ENCODE assay signal across 8 mouse cellular contexts in the genomic region with DNA sequence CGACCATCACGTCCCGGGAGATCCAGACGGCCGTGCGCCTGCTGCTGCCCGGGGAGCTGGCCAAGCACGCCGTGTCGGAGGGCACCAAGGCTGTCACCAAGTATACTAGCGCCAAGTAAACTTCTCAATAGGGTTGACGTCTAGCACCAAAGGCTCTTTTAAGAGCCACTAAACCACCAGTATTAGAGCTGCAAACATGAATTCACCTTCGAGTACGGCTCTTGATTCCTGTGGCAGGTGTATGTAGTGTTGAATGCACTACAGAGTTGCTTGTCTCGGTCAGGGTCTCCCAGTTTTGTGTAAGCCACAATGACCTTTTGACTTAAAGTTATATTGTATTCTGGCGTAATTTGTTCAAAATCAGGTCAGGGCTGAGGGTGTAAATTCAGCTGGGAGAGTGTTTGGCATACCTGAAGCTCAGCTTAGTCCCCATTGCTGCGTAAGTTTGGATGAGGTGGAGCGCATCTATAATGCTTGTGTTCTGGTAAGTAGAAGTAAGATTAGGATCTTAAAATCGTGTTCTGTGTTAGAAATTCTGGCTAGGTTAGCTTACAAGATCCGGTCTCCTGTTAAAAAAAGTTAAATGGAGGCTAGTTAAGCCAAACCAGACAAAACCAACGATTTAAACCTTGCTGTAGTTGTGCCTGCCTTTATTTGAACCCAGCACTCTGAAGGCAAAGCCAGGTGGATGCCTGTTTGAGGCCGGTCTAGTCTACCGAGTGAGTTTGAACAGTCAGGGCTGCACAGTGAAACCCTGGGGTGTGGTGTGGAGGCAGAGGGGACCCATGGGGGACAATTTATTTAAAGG. TPM values are rescaled to one million over a fixed set of nuclear protein-coding genes. Genes with fewer than 3 reads are reported as not detected.
DNase-seq lines count a peak whose midpoint lies in the region; ATAC-seq lines count a peak whose summit lies in the region.

No protein-coding gene starts in this region.

- H3K4me2 ChIP-seq in hindbrain, embryonic 16.5 days (ENCODE audit: low read length) = peak overlapping the region; percentile 77
- peak overlapping the region; percentile 74 for H3K4me2 ChIP-seq in midbrain, embryonic 16.5 days (ENCODE audit: low read length)

- peak overlapping the region; percentile 45 for H3K4me3 ChIP-seq in hindbrain, embryonic 16.5 days (ENCODE audit: low read length)
- peak overlapping the region; percentile 40 for H3K4me3 ChIP-seq in midbrain, embryonic 16.5 days (ENCODE audit: low read depth, low read length)

- no peaks in the 10 kb centered on the region for H3K27me3 ChIP-seq in hindbrain, embryonic 16.5 days (replicated peaks; ENCODE audit: control insufficient read depth, insufficient read depth, low read length)
- H3K27me3 ChIP-seq in midbrain, embryonic 16.5 days (ENCODE audit: control insufficient read depth, insufficient read depth, low read depth, low read length) = no peaks in the 10 kb centered on the region

- H3K4me1 ChIP-seq in hindbrain, embryonic 16.5 days (ENCODE audit: control insufficient read depth, insufficient read depth, low read depth, low read length) = peaks cover 19% of the 10 kb centered on the region
- peaks cover 25% of the 10 kb centered on the region for H3K4me1 ChIP-seq in midbrain, embryonic 16.5 days (ENCODE audit: control insufficient read depth, insufficient read depth, low read length)

- peak; percentile 10; the same call in 1 of the 2 replicates for ATAC-seq in common myeloid progenitor, adult 5-6 weeks (replicated peaks; ENCODE audit: low read depth, poor library complexity, severe bottlenecking)
- ATAC-seq in hindbrain, embryonic 16.5 days = no peak
- ATAC-seq in midbrain, embryonic 16.5 days = peak; percentile 22; the same call in 1 of the 2 replicates

- peak; percentile 60 for DNase-seq in spleen, adult 12 weeks (ENCODE audit: low spot score)
- DNase-seq in spleen, adult 18-20 months = no peak
- DNase-seq in gastrocnemius, postnatal 10 days = no peak
- DNase-seq in gastrocnemius, postnatal 4 days (ENCODE audit: low spot score in 2 of 2) = no peak
- no peak for DNase-seq in gastrocnemius, adult 18-20 months (ENCODE audit: low spot score)

- H3K9me3 ChIP-seq in hindbrain, embryonic 16.5 days (ENCODE audit: control insufficient read depth, low read length) = no peaks in the 10 kb centered on the region
- H3K9me3 ChIP-seq in midbrain, embryonic 16.5 days (replicated peaks; ENCODE audit: control insufficient read depth, low read length, poor library complexity, severe bottlenecking) = no peaks in the 10 kb centered on the region

- 2% methylated on average over 17 of the region's 23 CpGs for WGBS in hindbrain, embryonic 16.5 days
- 2% methylated on average over 17 of the region's 23 CpGs for WGBS in midbrain, embryonic 16.5 days

- peak overlapping the region; percentile 51; the same call in 1 of the 2 replicates for H3K27ac ChIP-seq in hindbrain, embryonic 16.5 days (ENCODE audit: low read depth, low read length)
- peak overlapping the region; percentile 59; the same call in 1 of the 2 replicates for H3K27ac ChIP-seq in midbrain, embryonic 16.5 days (ENCODE audit: low read length)

- no peaks in the 10 kb centered on the region for H3K36me3 ChIP-seq in hindbrain, embryonic 16.5 days (ENCODE audit: control insufficient read depth, insufficient read depth, low read length)
- no peaks in the 10 kb centered on the region for H3K36me3 ChIP-seq in midbrain, embryonic 16.5 days (ENCODE audit: control insufficient read depth, insufficient read depth, low read length)

- H3K9ac ChIP-seq in hindbrain, embryonic 16.5 days (ENCODE audit: low read depth, low read length) = peak overlapping the region; percentile 54
- H3K9ac ChIP-seq in midbrain, embryonic 16.5 days (ENCODE audit: low read depth, low read length) = 0 out of 2 replicates have a peak overlapping the region, but pooled peaks have one; percentile 21

RNA-seq across cellular contexts. Expression of a gene that starts 0.7 kb away (rescaled TPM):
- 1,449 and 1,731 TPM in 2 replicates for total RNA-seq in common myeloid progenitor, adult 5-6 weeks (2017)
- 0.70 and 0.87 TPM in 2 replicates for polyA plus RNA-seq in hindbrain, embryonic 16.5 days (2015; fragmentation: Nextera tagmentation; extraction: Ambion mirVana)
- 1.3 TPM in 1 of 2 replicates, not detected in the other for polyA plus RNA-seq in midbrain, embryonic 16.5 days (2015; fragmentation: Nextera tagmentation; extraction: Ambion mirVana)
- 100 to 1,000 TPM; 209 to 249 TPM for total RNA-seq in gastrocnemius, postnatal 10 days (2021)
- 100 to 1,000 TPM; 393 to 555 TPM for total RNA-seq in gastrocnemius, postnatal 4 days (2021)
- total RNA-seq in gastrocnemius, adult 18-20 months (2021) = 1 to 10 TPM; 2.1 to 3.6 TPM

RNA-seq across cellular contexts. Expression of a gene that starts 1.0 kb away (rescaled TPM):
- 208 and 989 TPM in 2 replicates for total RNA-seq in common myeloid progenitor, adult 5-6 weeks (2017)
- polyA plus RNA-seq in hindbrain, embryonic 16.5 days (2015; fragmentation: Nextera tagmentation; extraction: Ambion mirVana) = not detected in 2 replicates
- polyA plus RNA-seq in midbrain, embryonic 16.5 days (2015; fragmentation: Nextera tagmentation; extraction: Ambion mirVana) = not detected in 2 replicates
- 100 to 1,000 TPM; 171 to 199 TPM for total RNA-seq in gastrocnemius, postnatal 10 days (2021)
- 100 to 1,000 TPM; 276 to 360 TPM for total RNA-seq in gastrocnemius, postnatal 4 days (2021)
- total RNA-seq in gastrocnemius, adult 18-20 months (2021) = 1 to 10 TPM; 1.6 to 2.2 TPM

RNA-seq across cellular contexts. Expression of a gene that starts 4.8 kb away (rescaled TPM):
- total RNA-seq in common myeloid progenitor, adult 5-6 weeks (2017) = 106 and 144 TPM in 2 replicates
- polyA plus RNA-seq in hindbrain, embryonic 16.5 days (2015; fragmentation: Nextera tagmentation; extraction: Ambion mirVana) = 6.5 and 6.7 TPM in 2 replicates
- 4.0 and 4.9 TPM in 2 replicates for polyA plus RNA-seq in midbrain, embryonic 16.5 days (2015; fragmentation: Nextera tagmentation; extraction: Ambion mirVana)
- total RNA-seq in gastrocnemius, postnatal 10 days (2021) = 10 to 100 TPM; 77.9 to 89.2 TPM
- 100 to 1,000 TPM; 143 to 189 TPM for total RNA-seq in gastrocnemius, postnatal 4 days (2021)
- 10 to 100 TPM; 27.1 to 27.8 TPM for total RNA-seq in gastrocnemius, adult 18-20 months (2021)

RNA-seq across cellular contexts. Expression of a gene that starts 6.4 kb away (rescaled TPM):
- total RNA-seq in common myeloid progenitor, adult 5-6 weeks (2017) = 689 and 693 TPM in 2 replicates
- polyA plus RNA-seq in hindbrain, embryonic 16.5 days (2015; fragmentation: Nextera tagmentation; extraction: Ambion mirVana) = 3.0 and 5.8 TPM in 2 replicates
- 1.8 and 8.3 TPM in 2 replicates for polyA plus RNA-seq in midbrain, embryonic 16.5 days (2015; fragmentation: Nextera tagmentation; extraction: Ambion mirVana)
- 100 to 1,000 TPM; 133 to 135 TPM for total RNA-seq in gastrocnemius, postnatal 10 days (2021)
- total RNA-seq in gastrocnemius, postnatal 4 days (2021) = 100 to 1,000 TPM; 270 to 354 TPM
- total RNA-seq in gastrocnemius, adult 18-20 months (2021) = 1 to 10 TPM; 2.5 to 2.9 TPM

RNA-seq across cellular contexts. Expression of a gene that starts 6.7 kb away (rescaled TPM):
- 591 and 710 TPM in 2 replicates for total RNA-seq in common myeloid progenitor, adult 5-6 weeks (2017)
- polyA plus RNA-seq in hindbrain, embryonic 16.5 days (2015; fragmentation: Nextera tagmentation; extraction: Ambion mirVana) = 2.2 and 2.5 TPM in 2 replicates
- 1.5 and 2.3 TPM in 2 replicates for polyA plus RNA-seq in midbrain, embryonic 16.5 days (2015; fragmentation: Nextera tagmentation; extraction: Ambion mirVana)
- 100 to 1,000 TPM; 117 to 122 TPM for total RNA-seq in gastrocnemius, postnatal 10 days (2021)
- total RNA-seq in gastrocnemius, postnatal 4 days (2021) = 100 to 1,000 TPM; 250 to 321 TPM
- total RNA-seq in gastrocnemius, adult 18-20 months (2021) = 1 to 10 TPM; 2.4 to 2.7 TPM

Comparison
In these comparisons a context has a peak if more than half of its experiments do, and no peak if none do; other contexts are left out.
1. RNA of a gene that starts 0.7 kb away (total RNA-seq): 1,449 to 1,731 TPM in common myeloid progenitor, adult 5-6 weeks, 393 to 555 TPM in gastrocnemius, postnatal 4 days and 209 to 249 TPM in gastrocnemius, postnatal 10 days; 2.1 to 3.6 TPM in gastrocnemius, adult 18-20 months; every median in the first group is over 10 times any median in the second.
2. RNA of a gene that starts 1.0 kb away (total RNA-seq): 208 to 989 TPM in common myeloid progenitor, adult 5-6 weeks, 276 to 360 TPM in gastrocnemius, postnatal 4 days and 171 to 199 TPM in gastrocnemius, postnatal 10 days; 1.6 to 2.2 TPM in gastrocnemius, adult 18-20 months; every median in the first group is over 10 times any median in the second.